In the genomic region with DNA sequence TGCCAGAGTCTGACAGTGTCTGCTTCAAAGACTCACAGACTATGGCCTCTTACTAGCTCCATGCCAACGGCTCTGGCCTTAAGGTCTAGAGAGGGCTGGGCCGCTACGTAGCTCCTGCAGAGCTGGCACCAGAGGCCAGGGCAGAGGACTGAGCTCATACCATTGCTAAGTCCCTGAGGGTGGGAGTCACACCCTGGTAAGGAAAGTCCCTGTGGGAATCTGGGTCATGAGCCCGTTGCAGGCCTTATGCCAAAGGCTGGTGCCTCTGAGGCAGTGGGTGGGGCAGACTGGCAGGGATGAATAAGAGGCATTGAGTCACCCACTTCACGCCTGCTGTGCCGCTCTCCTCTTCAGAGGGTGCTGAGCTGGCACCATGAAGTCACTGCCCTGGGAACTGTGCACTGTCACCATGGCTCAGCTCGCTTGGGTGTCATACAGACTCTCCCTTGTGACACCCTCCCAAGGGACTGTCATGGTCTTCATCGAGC, we compare ENCODE assay signal across 10 mouse cellular contexts. TPM values are rescaled to one million over a fixed set of nuclear protein-coding genes. Genes with fewer than 3 reads are reported as not detected.
A peak's percentile ranks its signal among the peaks of the same experiment; 100 is the strongest.
DNase-seq lines count a peak whose midpoint lies in the region; ATAC-seq lines count a peak whose summit lies in the region.
"Had no signal": no experiment of that assay in that cellular context is flagged by ENCODE, and none has a peak within 500 bp of the region (broad histone marks: within the 10 kb centered on the region; RNA-seq: fewer than 3 reads in every experiment).

No protein-coding gene starts in this region.

- no peak overlapping the region for H3K27ac ChIP-seq in heart, embryonic 12.5 days (ENCODE audit: poor library complexity, severe bottlenecking)

- peaks cover 46% of the 10 kb centered on the region for H3K36me3 ChIP-seq in heart, embryonic 12.5 days

- H3K27me3 ChIP-seq in heart, embryonic 12.5 days (replicated peaks): no peaks in the 10 kb centered on the region

- peaks cover 7% of the 10 kb centered on the region; the same call in 1 of the 2 replicates for H3K4me1 ChIP-seq in heart, embryonic 12.5 days (replicated peaks)

- ATAC-seq in heart, embryonic 12.5 days (ENCODE audit: insufficient number of reproducible peaks, low FRiP score): no peak
- no peak for ATAC-seq in inflammation-experienced regulatory T-cells, adult 6 months

- 83% methylated on average over 8 of the region's 8 CpGs for WGBS in heart, embryonic 12.5 days

- H3K4me3 ChIP-seq in heart, embryonic 12.5 days: no peak overlapping the region
- H3K4me3 ChIP-seq: erythroblast, embryonic 14.5 days had no signal

- 0 out of 2 replicates have a peak, but pooled peaks cover 13% of the 10 kb centered on the region for H3K9me3 ChIP-seq in heart, embryonic 12.5 days (replicated peaks)

- no peak overlapping the region for H3K9ac ChIP-seq in heart, embryonic 12.5 days
- H3K9ac ChIP-seq: lung, embryonic 14.5 days had no signal

- H3K4me2 ChIP-seq in heart, embryonic 12.5 days: no peak overlapping the region
- H3K4me2 ChIP-seq: lung, embryonic 14.5 days had no signal

- DNase-seq in heart, adult 18-20 months: peak; percentile 37 to 58
- peak; percentile 92 for DNase-seq in 3134 (ENCODE audit: extremely low read depth, insufficient read length, low spot score)
- DNase-seq in adrenal gland, postnatal 10 days: peak; percentile 85
- peak; percentile 80 to 83 for DNase-seq in left cerebral cortex, adult 9 months (ENCODE audit: low spot score in 2 of 2)
- peak; percentile 46 for DNase-seq in skeletal muscle tissue, adult 2 months (ENCODE audit: low read depth, low spot score)
- DNase-seq in thymus, postnatal 0 days (ENCODE audit: low spot score): no peak
- DNase-seq: lung, embryonic 14.5 days had no signal

RNA-seq across cellular contexts. Expression of a gene that starts 12.3 kb away (rescaled TPM):
- 1 to 10 TPM; 1.0 to 1.4 TPM for total RNA-seq in heart, adult 18-20 months (2021)
- 0.76 and 1.4 TPM in 2 replicates for polyA plus RNA-seq in heart, embryonic 12.5 days (2016; fragmentation: Nextera tagmentation; extraction: Ambion mirVana)
- 1 to 10 TPM; 2.2 to 3.8 TPM for total RNA-seq in adrenal gland, postnatal 10 days (2021)
- 60.3 and 66.3 TPM in 2 replicates for polyA plus RNA-seq in thymus, postnatal 0 days (2015; fragmentation: Nextera tagmentation; extraction: Ambion mirVana)
- polyA plus RNA-seq in inflammation-experienced regulatory T-cells, adult 6 months (2017; shearing (Covaris generic)): 10 to 100 TPM; 10.9 to 18.2 (median 12.9) TPM

RNA-seq across cellular contexts. Expression of a gene that starts 30.2 kb away (rescaled TPM):
- total RNA-seq in heart, adult 18-20 months (2021): 1 to 10 TPM; 7.9 TPM
- polyA plus RNA-seq in heart, embryonic 12.5 days (2016; fragmentation: Nextera tagmentation; extraction: Ambion mirVana): 11.2 and 12.2 TPM in 2 replicates
- 10 to 100 TPM; 12.9 to 13.3 TPM for total RNA-seq in adrenal gland, postnatal 10 days (2021)
- 23.4 and 25.9 TPM in 2 replicates for polyA plus RNA-seq in thymus, postnatal 0 days (2015; fragmentation: Nextera tagmentation; extraction: Ambion mirVana)
- polyA plus RNA-seq in inflammation-experienced regulatory T-cells, adult 6 months (2017; shearing (Covaris generic)): 1 to 10 TPM; 6.1 to 6.7 (median 6.4) TPM

RNA-seq across cellular contexts. Expression of a gene that starts 35.6 kb away (rescaled TPM):
- total RNA-seq in heart, adult 18-20 months (2021): 10 to 100 TPM; 20.9 to 31.7 TPM
- 3.5 and 3.9 TPM in 2 replicates for polyA plus RNA-seq in heart, embryonic 12.5 days (2016; fragmentation: Nextera tagmentation; extraction: Ambion mirVana)
- total RNA-seq in adrenal gland, postnatal 10 days (2021): 10 to 100 TPM; 25.3 to 26.0 TPM
- 6.7 and 10.5 TPM in 2 replicates for polyA plus RNA-seq in thymus, postnatal 0 days (2015; fragmentation: Nextera tagmentation; extraction: Ambion mirVana)
- 10 to 100 TPM; 22.8 to 25.9 (median 23.1) TPM for polyA plus RNA-seq in inflammation-experienced regulatory T-cells, adult 6 months (2017; shearing (Covaris generic))

RNA-seq across cellular contexts. Expression of a gene that starts 39.8 kb away (rescaled TPM):
- total RNA-seq in heart, adult 18-20 months (2021): 1 to 10 TPM; 3.2 to 3.6 TPM
- 6.0 and 6.9 TPM in 2 replicates for polyA plus RNA-seq in heart, embryonic 12.5 days (2016; fragmentation: Nextera tagmentation; extraction: Ambion mirVana)
- total RNA-seq in adrenal gland, postnatal 10 days (2021): 1 to 10 TPM; 5.7 to 8.1 TPM
- polyA plus RNA-seq in thymus, postnatal 0 days (2015; fragmentation: Nextera tagmentation; extraction: Ambion mirVana): 8.3 and 8.9 TPM in 2 replicates
- 1 to 10 TPM in 2 of 3 experiments, under 1 TPM in 1; 0.94 to 1.6 (median 1.1) TPM for polyA plus RNA-seq in inflammation-experienced regulatory T-cells, adult 6 months (2017; shearing (Covaris generic))

RNA-seq across cellular contexts. Expression of a gene that starts 58.1 kb away (rescaled TPM):
- 10 to 100 TPM; 12.5 to 12.7 TPM for total RNA-seq in heart, adult 18-20 months (2021)
- polyA plus RNA-seq in heart, embryonic 12.5 days (2016; fragmentation: Nextera tagmentation; extraction: Ambion mirVana): 15.0 and 18.4 TPM in 2 replicates
- total RNA-seq in adrenal gland, postnatal 10 days (2021): 10 to 100 TPM; 11.9 to 18.6 TPM
- polyA plus RNA-seq in thymus, postnatal 0 days (2015; fragmentation: Nextera tagmentation; extraction: Ambion mirVana): 18.6 and 19.4 TPM in 2 replicates
- polyA plus RNA-seq in inflammation-experienced regulatory T-cells, adult 6 months (2017; shearing (Covaris generic)): 10 to 100 TPM; 10.3 to 13.8 (median 11.3) TPM
